Mouse (Mus musculus) layer of hippocampus, postnatal 25 days (tissue): ENCODE measurements at regions not wholly inside any gene's neighbourhood (a gene's known extent, or its start where the extent isn't known, plus 50 kb on each side); places are given as distances from the start of the nearest gene placed in this dataset.
"Not testable (repeated sequence)": the region's sequence is repeated elsewhere in the genome, so short reads cannot be mapped to it uniquely, and the experiment has no call there.

Experiments used
- DNase-seq, 2 experiments: peaks; one replicate each; pipeline ENCODE4 v3.0.0; 2022; ENCODE audit warnings: mixed read lengths in 2 of 2, low spot score in 1 of 2; ENCODE audit errors: extremely low spot score in 1 of 2

- not testable (repeated sequence) for DNase-seq
Observed at GRCm38 (mm10) chr2:16811401-16812281, 455.5 kb downstream of the Plxdc2 start.

DNA sequence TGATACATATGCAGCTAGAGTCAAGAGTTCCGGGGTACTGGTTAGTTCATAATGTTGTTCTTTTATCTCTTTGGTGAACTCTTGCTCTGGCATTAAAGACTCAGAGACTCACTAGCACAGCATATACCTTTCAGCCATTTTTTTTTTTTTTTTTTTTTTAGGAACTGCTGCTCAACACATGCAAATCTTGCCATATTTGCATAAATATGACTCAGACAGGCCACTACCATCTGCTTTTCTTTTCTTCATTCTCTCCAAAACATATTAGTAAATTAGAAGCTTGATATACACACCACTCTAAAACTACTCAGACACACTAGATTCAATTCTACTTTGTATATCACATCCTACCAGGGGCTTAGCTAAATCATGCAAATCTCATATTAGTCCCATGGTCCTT is 464.3 kb downstream of the Plxdc2 start:
- no peak for DNase-seq

DNA sequence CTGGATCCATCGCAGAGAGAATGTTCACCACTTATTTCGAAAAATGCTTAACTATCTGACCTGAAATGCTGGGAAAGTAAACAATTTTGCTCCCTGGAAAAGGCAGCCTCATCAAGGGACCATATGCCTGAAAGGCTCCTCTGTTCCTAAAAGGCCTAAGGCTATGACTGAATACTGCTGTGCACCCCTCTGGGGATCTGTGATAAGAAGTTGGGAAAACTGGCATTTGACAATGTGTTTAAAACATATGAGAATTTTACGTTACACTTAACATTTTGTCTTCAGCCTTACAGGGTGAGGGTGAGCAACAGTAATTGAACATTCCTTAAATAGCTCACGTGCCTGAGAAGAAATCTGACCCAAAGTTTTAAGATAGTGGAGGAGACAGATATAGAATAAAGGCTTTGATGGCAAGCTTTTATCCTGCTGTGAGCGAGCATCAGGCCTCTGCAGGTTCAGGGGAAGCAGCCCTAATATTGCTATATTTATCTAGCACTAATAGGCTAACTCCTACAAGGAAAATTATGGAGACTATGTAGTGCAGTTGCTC is 468.7 kb downstream of the Plxdc2 start:
- no peak for DNase-seq

GRCm38 (mm10) chr2:16827266-16827665 is 471.2 kb downstream of the Plxdc2 start:
- no peak for DNase-seq

- no peak for DNase-seq
Observed at GRCm38 (mm10) chr2:16835960-16836359, 479.9 kb downstream of the Plxdc2 start.

- DNase-seq: no peak
Observed at GRCm38 (mm10) chr2:16838718-16839117, 482.6 kb downstream of the Plxdc2 start.

DNA sequence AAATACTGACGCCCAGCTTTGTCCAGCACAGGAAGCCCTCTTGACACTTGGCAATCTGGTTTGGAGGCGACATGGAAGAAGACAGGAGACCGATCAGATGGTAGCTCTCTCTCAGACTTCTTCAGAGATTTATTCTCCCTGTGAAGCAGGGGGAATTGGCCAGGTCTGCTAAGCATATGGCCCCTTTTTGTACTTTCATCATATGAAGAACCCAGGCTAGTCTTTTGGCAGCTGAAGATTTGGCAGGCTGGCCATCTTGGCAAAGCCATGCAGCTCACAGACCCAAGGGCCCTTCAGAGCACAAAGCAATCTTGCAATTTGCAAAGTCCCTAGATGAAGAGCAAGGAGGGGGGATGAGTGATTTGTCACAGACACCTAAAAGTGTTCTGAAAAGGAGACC is 493.8 kb downstream of the Plxdc2 start:
- peak in 1 of 2 experiments; percentile 2 for DNase-seq

DNA sequence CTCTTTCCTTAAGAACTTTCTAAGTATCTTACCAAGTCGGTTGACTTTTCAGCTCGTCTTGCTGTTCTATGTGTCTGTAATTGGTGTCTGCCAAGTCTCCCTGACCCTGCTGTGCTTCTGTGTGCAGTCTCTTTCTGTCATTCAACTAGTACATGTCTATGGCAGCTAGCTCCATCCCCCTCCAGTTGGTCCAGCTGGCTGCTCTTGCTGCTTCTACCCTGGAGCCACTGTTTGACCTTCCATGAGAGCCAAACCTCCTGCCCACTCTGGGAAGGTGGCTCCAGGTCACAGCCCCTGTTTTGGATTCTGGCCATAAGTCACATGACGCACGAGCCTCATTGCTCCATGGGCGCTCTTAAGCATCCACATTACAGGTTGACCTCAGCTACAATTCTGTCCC is 504.0 kb downstream of the Plxdc2 start:
- no peak for DNase-seq

DNA sequence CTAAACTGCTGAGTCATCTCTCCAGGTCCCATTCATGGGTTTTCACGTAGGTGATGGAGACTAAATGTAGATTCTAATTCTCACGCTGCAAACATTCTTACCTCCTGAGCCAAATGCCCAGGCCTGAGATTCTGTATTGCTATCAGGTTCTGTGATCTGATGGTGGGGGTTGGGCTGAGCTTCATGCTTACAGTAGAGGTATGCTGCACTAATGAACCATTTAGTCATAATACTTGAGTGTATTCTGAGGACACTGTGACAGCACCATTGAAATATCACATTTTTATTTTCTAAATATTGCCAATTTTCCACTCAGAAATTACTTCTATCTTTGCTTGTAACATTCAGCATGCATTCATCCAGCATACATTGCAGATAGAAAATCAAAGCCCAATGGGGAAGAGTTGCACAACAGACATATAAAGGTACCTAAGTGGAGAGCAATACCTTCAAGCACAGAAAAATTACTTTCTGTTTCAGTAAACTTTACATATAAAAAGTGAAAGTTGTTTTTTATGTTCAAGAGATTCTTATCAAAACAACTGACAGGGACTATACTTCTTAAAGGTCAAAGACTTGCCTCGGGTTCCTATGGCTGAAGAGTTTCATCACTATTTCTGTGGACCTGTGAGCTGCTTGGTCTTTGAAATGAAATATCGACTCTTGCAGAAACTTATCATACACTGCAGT is 510.2 kb downstream of the Plxdc2 start:
- no peak for DNase-seq

DNA sequence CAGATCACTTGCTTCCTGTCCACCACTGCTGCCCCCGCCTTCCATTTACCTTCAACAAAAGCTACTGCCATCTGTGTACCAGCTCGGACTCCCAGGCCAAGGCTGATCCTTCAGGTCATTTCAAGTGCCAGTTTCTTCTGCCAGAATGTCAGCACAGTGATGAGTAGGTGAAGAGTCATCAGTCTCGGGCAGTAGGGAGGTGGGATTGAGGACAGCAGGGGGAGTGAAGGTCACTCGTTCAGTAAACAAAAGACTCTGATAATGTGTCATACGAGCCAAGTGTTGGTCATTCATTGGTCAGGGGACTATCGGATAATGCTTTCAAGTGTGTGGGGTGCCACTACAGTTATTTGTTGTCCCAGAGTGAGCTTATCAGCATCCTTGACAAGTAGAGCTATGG is 536.3 kb downstream of the Plxdc2 start:
- not testable (repeated sequence) for DNase-seq

DNA sequence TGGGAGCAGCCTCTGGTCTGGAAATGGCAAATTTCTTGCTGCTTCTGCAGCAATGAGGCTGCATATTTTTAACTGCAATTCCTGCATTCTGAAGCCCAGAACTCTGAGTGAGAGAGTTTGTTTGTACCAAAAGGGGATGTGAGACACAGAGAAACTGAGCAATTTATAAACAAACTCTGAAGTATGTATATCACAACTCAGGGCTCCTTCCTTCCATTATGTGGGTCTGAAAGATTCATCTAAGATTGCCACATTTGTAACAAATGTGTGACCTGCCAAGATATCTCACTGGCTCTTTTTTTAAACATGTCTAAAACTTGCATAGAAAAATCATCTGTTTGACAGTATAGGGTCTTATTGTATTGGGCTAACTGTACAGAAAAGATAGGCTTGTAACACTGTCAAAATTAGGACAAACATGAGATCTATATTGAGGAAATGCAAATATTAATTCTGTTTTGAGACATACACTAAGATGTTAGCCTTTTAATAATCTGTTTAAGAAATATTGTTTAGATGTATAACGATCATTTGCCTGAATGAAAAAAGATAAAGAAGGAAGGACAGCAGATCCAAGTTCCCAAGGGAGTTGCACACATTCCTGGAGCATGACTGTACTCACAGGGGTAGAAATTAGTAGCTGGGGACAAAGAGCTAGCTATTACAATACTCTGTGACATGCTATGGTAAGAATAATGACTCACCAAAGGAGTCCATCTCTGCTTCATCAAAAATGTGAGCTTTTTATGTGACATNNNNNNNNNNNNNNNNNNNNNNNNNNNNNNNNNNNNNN is 553.3 kb downstream of the Plxdc2 start:
- DNase-seq: no peak

DNA sequence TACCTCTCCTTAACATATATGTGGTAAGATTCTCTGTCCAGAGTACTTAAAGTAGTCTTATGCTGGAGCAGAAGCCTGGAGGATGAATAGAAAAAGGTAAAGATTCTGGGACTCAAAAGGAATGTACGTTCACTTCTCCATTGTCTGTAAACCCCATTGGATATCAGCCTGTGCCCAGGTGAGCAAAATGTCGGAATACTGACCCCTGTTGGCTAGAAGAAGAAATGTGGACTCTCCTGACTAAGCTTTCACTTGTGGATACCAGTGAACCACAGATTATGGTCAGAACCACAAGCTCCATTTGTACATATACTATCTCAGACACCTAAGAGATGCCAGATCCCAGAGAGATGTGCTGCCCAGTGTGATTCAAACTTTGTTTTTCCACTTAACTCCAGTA is 558.5 kb downstream of the Plxdc2 start:
- DNase-seq: no peak

- no peak for DNase-seq
Observed at GRCm38 (mm10) chr2:16929974-16930373, 573.9 kb downstream of the Plxdc2 start.

- DNase-seq: no peak
Observed at GRCm38 (mm10) chr2:16959432-16959831, 603.3 kb downstream of the Plxdc2 start.

DNA sequence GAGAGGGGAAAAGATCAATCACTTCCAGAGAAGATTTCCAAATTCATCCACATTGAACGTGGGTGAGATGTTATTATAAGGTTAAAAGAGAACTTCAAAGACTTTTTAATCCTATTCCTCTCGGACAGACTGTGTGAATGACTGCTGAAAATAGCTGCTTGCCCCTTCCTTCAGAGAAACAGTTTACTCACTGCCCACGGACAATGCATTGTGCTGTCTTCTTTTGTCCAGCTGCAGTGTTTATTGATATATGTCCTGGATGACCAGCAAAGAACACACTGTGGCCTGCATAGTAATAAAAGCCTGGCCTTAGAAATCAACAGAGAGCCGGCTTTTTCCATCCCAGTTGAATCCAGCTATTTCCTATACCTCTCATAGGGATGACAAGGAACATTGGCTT is 621.3 kb downstream of the Plxdc2 start:
- DNase-seq: no peak

DNA sequence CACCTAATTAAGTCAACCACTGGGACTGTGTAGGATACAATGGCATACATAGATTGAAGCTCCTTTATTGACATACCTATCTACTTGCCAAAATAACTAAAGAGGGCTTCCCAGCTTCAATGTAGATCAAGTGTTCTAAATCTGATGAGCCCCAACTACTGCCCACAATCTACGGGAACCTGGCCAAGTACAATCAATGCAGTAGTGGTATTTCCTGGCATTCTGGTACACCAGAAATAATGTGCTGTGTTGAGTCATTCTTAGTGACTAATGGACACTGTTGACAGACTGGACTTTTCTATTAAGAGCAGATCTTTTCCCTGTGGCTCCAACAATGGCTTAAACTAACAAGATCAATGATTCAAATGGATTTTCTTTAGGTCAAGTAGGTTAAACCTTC is 626.7 kb downstream of the Plxdc2 start:
- no peak for DNase-seq

DNA sequence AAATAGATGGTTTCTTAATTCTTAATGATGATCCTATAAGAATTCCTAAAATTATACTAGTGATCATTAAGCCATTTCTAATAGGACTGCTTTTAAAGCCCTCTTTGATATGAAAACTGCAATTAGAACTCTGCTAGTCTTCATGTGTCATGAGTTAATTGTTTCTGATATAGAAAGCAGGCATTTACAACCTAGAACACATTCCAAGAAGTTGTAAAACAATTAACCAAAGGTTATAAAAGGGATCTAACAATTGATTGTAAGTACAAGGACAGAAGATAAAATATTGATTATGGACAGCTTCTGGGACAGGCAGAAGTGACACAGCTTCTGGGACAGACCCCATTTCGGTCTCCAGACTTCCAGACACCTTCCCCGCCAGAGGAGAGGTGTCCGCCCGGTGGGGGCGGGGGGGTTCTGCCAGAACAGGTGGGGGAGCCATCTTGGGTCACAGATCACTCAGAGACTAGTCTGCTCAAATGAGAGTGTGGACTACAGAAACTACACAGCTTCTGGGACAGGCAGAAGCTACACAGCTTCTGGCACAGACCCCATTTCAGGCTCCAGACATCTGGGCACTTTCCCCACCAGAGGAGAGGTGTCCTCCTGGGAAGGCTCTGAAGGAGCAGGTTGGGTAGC is 627.6 kb downstream of the Plxdc2 start:
- no peak for DNase-seq
